Mouse (Mus musculus) neural tube, embryonic 12.5 days (tissue): ENCODE measurements around the gene Cstf3. TPM values are rescaled to one million over a fixed set of nuclear protein-coding genes. Genes with fewer than 3 reads are reported as not detected.

Experiments used
- ATAC-seq: fragments of 200-750 bp; cut with Nextera tagmentation; 2 replicates; pipeline ENCODE4 v1.8.0; 2017; ENCODE audit warnings: low read depth, mild to moderate bottlenecking, moderate TSS enrichment, moderate library complexity; ENCODE audit not compliant: low FRiP score
- H3K27ac ChIP-seq: fragments of 300-500 bp; sonication (generic); 2 replicates; pipeline ENCODE4 v1.5.1; 2016
- H3K27me3 ChIP-seq: fragments of 300-500 bp; sonication (generic); replicated peaks from 2 replicates; pipeline ENCODE4 v1.6.1; 2016; ENCODE audit warnings: mild to moderate bottlenecking
- H3K36me3 ChIP-seq: fragments of 300-500 bp; sonication (generic); 2 replicates; pipeline ENCODE4 v1.6.1; 2016; ENCODE audit warnings: mild to moderate bottlenecking
- H3K4me1 ChIP-seq: fragments of 300-500 bp; sonication (generic); 2 replicates; pipeline ENCODE4 v1.6.1; 2016
- H3K4me2 ChIP-seq: fragments of 300-500 bp; sonication (generic); replicated peaks from 2 replicates; pipeline ENCODE4 v1.6.1; 2016; ENCODE audit warnings: mild to moderate bottlenecking
- H3K4me3 ChIP-seq: fragments of 300-500 bp; sonication (generic); 2 replicates; pipeline ENCODE4 v1.5.1; 2016
- H3K9ac ChIP-seq: fragments of 300-500 bp; sonication (generic); 2 replicates; pipeline ENCODE4 v1.6.1; 2016; ENCODE audit warnings: mild to moderate bottlenecking
- H3K9me3 ChIP-seq: fragments of 300-500 bp; sonication (generic); 2 replicates; pipeline ENCODE4 v1.6.1; 2016; ENCODE audit warnings: mild to moderate bottlenecking
- whole genome bisulfite sequencing: fragments of 180-500 bp; shearing (Covaris S2); methylation state at CpG from one replicate; pipeline ENCODE4 v1.1.7; 2016; 5-methylcytosine and 5-hydroxymethylcytosine counted together
- polyA plus RNA-seq: library from polyadenylated mRNA; unstranded; fragments of >200 nt; fragmentation: Nextera tagmentation; extraction: Ambion mirVana; gene quantifications from 2 replicates; pipeline ENCODE4 v1.2.1, GENCODE M21; 2016

The Cstf3 gene
- polyA plus RNA-seq, 1 experiment from 2014 or later: 113 TPM

DNA sequence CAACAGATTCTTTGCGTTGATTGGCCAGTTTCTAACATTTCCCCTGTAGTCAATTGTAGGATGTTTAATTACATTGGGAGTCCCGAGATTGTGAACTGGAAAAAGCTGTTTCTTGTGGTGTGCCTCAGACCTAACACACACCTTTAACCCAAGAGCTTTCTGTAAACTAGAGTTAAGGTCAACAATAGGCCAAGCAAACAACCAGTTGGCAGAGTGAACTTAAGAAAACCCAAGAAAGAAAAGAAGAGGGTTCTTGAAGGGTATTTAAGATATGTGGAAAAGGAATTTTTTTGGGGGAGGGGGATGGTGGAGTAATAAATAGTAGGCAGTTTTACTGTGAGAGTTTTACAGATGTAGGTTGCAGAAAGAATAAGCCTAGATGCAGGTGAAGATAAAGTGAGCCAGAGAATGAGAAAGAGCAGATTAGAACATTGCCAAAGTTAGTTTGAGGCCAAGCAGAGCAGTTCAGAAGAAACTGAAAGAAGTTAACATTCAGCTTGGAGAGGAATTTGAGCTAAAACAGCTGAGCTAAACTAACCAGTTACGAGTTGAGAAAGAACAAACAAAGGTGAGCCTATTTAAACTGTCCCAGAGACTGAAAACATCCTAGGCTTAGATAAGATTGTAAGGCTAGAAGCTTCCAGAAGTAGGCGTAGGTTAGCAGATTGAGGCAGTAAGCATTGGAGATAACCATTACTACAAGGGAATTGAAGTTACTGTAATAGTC, 25.8 kb downstream of the Cstf3 start:
- WGBS: 95% methylated on average over 4 of the region's 4 CpGs
- Histone ChIP-seq H3K27me3 (no peaks in the 10 kb centered on the region), H3K4me3 (no peak overlapping the region), H3K27ac (no peak overlapping the region), H3K9ac (no peak overlapping the region), H3K4me1 (no peaks in the 10 kb centered on the region), H3K9me3 (no peaks in the 10 kb centered on the region), H3K4me2 (no peak overlapping the region), H3K36me3 (peaks cover 9% of the 10 kb centered on the region; the same call in 1 of the 2 replicates)
- ATAC-seq: no peak

DNA sequence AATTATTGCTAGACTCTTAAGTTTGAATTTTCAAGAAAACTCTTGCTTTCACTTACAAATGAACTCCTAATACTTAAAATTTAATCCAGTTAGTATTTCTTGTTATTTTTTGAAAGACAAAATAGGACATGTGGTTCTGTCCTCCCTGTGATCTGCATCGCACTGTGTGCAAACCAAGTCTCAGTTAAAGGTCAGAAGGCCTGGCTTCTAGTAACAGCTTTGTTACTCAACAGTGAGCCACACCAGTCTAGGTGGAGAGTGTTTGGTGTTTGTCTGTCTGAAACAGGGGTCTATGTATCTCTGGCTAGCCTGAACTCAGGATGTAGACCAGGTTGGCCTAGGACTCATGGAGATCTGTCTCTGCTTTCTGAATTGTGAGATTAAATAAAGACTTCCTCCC, 68.3 kb downstream of the Cstf3 start:
- ATAC-seq: no peak
- no peak overlapping the region for H3K4me2 ChIP-seq
- H3K4me3 ChIP-seq: no peak overlapping the region
- no peaks in the 10 kb centered on the region for H3K27me3 ChIP-seq
- H3K9me3 ChIP-seq: no peaks in the 10 kb centered on the region
- no peak overlapping the region for H3K9ac ChIP-seq
- no peak overlapping the region for H3K27ac ChIP-seq
- H3K4me1 ChIP-seq: no peaks in the 10 kb centered on the region
- WGBS: 92% methylated on average over 1 of the region's 1 CpGs
- peaks cover 64% of the 10 kb centered on the region for H3K36me3 ChIP-seq

- H3K27me3 ChIP-seq: no peaks in the 10 kb centered on the region
- no peak overlapping the region for H3K27ac ChIP-seq
- no peaks in the 10 kb centered on the region for H3K4me1 ChIP-seq
- no peak overlapping the region for H3K4me3 ChIP-seq
- peaks cover 55% of the 10 kb centered on the region for H3K36me3 ChIP-seq
- no peak overlapping the region for H3K9ac ChIP-seq
- 94% methylated on average over 8 of the region's 8 CpGs for WGBS
- no peak for ATAC-seq
- no peaks in the 10 kb centered on the region for H3K9me3 ChIP-seq
- H3K4me2 ChIP-seq: no peak overlapping the region
Observed at GRCm38 (mm10) chr2:104663372-104664100, 73.2 kb downstream of the Cstf3 start.

DNA sequence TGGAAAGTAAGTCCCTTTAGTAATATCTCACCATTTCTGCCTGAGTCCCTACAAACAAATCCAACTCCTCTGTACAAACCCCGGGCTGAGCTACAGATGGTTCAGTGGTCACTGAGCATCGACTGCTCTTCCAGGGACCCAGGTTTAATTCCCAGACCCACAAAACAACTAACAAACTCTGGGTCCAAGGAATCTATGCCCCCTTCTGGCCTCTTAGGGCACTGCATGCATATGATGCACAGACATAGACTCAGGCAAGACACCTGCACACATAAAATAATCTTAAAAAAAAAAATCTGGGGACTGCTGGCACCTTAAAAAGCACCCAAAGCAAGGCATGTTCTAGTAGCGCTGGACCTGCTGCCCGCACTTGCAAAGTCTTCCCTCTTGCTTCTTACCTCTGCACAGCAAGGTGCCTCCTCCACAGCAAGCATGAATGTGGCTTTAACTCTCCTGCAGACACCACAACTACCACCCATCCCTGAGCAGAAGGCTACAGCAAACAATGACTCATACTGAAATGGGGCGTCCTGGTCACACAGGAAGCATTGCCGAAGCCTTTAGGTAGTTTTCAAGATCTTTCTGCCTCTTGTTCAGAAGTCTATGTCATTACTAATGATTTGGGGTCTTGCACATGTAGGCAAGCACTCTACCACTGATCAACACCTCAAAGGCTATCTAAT, 78.9 kb downstream of the Cstf3 start:
- WGBS: 88% methylated on average over 6 of the region's 6 CpGs
- ATAC-seq: no peak
- H3K36me3 ChIP-seq: peaks cover 27% of the 10 kb centered on the region

GRCm38 (mm10) chr2:104671724-104672123, 81.4 kb downstream of the Cstf3 start:
- H3K9me3 ChIP-seq: no peaks in the 10 kb centered on the region
- no peak overlapping the region for H3K4me3 ChIP-seq
- ATAC-seq: no peak
- peaks cover 9% of the 10 kb centered on the region; the same call in 1 of the 2 replicates for H3K36me3 ChIP-seq
- H3K9ac ChIP-seq: no peak overlapping the region
- no peaks in the 10 kb centered on the region for H3K27me3 ChIP-seq
- no peaks in the 10 kb centered on the region for H3K4me1 ChIP-seq
- no peak overlapping the region for H3K4me2 ChIP-seq
- H3K27ac ChIP-seq: no peak overlapping the region

More for the DNA sequence above, 78.9 kb downstream of the Cstf3 start:
- Histone ChIP-seq H3K9me3 (no peaks in the 10 kb centered on the region), H3K9ac (no peak overlapping the region), H3K27ac (no peak overlapping the region), H3K4me1 (no peaks in the 10 kb centered on the region), H3K4me3 (no peak overlapping the region), H3K27me3 (no peaks in the 10 kb centered on the region), H3K4me2 (no peak overlapping the region)

DNA sequence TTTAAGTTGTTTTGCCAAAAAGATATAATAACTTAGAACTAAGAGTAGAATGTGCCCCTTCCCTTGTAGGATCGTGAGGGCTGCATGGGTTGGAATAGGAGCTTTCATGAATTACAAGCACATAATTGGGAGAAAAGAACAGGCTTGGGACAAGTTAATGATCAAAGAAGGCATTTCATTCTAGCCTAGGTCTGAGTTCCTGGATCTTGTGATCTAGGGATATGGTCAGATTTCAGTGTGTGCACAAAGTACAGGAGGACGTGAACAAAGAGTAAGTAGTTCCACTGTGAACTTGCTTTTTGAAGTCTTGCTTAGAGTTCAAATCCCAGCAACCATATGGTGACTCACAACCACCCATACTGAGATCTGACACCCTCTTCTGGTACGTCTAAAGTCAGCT, 87.0 kb downstream of the Cstf3 start:
- Histone ChIP-seq H3K9me3 (no peaks in the 10 kb centered on the region), H3K27me3 (no peaks in the 10 kb centered on the region), H3K4me2 (no peak overlapping the region), H3K27ac (no peak overlapping the region), H3K36me3 (peaks cover 20% of the 10 kb centered on the region), H3K9ac (no peak overlapping the region), H3K4me3 (no peak overlapping the region), H3K4me1 (no peaks in the 10 kb centered on the region)
- ATAC-seq: no peak
- 77% methylated on average over 3 of the region's 3 CpGs for WGBS

- no peak overlapping the region for H3K27ac ChIP-seq
- H3K36me3 ChIP-seq: peaks cover 32% of the 10 kb centered on the region
- no peaks in the 10 kb centered on the region for H3K27me3 ChIP-seq
- no peak overlapping the region for H3K4me2 ChIP-seq
- peaks cover 4% of the 10 kb centered on the region; the same call in 1 of the 2 replicates for H3K4me1 ChIP-seq
- ATAC-seq: no peak
- H3K9me3 ChIP-seq: no peaks in the 10 kb centered on the region
- H3K9ac ChIP-seq: no peak overlapping the region
- whole genome bisulfite sequencing: 88% methylated on average over 4 of the region's 4 CpGs
- H3K4me3 ChIP-seq: no peak overlapping the region
Observed at GRCm38 (mm10) chr2:104684771-104685170, 94.4 kb downstream of the Cstf3 start.

GRCm38 (mm10) chr2:104685418-104685817, 95.1 kb downstream of the Cstf3 start:
- H3K4me3 ChIP-seq: no peak overlapping the region
- no peaks in the 10 kb centered on the region for H3K27me3 ChIP-seq
- no peak overlapping the region for H3K27ac ChIP-seq
- no peak overlapping the region for H3K4me2 ChIP-seq
- peak; percentile 90 for ATAC-seq
- no peaks in the 10 kb centered on the region for H3K9me3 ChIP-seq
- H3K9ac ChIP-seq: no peak overlapping the region
- 9% methylated on average over 13 of the region's 13 CpGs for WGBS
- peaks cover 4% of the 10 kb centered on the region; the same call in 1 of the 2 replicates for H3K4me1 ChIP-seq
- peaks cover 32% of the 10 kb centered on the region for H3K36me3 ChIP-seq

DNA sequence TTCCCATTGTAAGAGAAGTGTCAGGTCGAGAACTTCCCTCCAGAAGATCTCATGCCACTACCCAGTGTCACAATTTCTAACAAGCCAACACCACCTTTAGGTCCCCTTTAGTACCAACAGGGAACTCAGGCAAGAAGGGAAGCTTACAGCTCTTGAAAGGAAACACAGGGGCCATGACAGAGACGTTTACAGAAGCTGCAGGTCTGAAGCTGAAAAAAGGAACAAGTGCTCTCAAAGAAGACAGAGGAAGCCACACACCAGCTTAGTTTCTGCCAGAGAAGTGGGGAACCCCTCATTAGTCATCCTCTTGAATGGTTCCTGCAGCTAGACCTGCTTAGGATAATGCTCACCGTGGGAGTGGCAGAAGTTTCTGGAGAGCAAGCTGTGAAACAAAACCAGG, 96.9 kb downstream of the Cstf3 start:
- Histone ChIP-seq H3K4me3 (no peak overlapping the region), H3K4me2 (no peak overlapping the region), H3K27ac (no peak overlapping the region), H3K36me3 (peaks cover 14% of the 10 kb centered on the region), H3K9me3 (no peaks in the 10 kb centered on the region), H3K9ac (no peak overlapping the region), H3K4me1 (peaks cover 4% of the 10 kb centered on the region; the same call in 1 of the 2 replicates), H3K27me3 (no peaks in the 10 kb centered on the region)
- 71% methylated on average over 3 of the region's 3 CpGs for WGBS
- no peak for ATAC-seq

- Histone ChIP-seq H3K4me3 (no peak overlapping the region), H3K36me3 (peaks cover 10% of the 10 kb centered on the region), H3K27me3 (no peaks in the 10 kb centered on the region), H3K27ac (no peak overlapping the region), H3K4me2 (no peak overlapping the region), H3K9me3 (no peaks in the 10 kb centered on the region), H3K9ac (no peak overlapping the region), H3K4me1 (peaks cover 4% of the 10 kb centered on the region; the same call in 1 of the 2 replicates)
- ATAC-seq: no peak
- WGBS: 78% methylated on average over 3 of the region's 3 CpGs
Observed at GRCm38 (mm10) chr2:104688321-104688720, 98.0 kb downstream of the Cstf3 start.

DNA sequence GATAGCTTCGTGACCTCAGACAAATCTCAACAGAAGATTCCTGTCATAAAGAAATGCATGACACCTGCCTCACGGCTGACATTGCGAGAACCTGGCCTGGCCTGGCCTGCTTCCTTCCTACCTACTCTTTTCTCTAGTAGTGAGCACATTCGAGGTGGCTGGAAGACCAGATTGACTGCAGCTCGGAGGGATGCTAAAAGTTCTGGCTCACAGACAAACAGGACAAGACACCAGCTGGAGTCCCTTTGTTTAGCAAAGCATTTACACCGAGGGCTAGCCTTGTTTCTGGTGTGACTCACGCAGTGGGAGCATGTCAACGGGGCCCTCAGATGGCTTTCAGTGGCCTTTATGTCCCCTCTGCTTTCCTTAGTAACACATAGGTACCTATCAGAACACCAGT, 98.4 kb downstream of the Cstf3 start:
- Histone ChIP-seq H3K4me1 (peaks cover 4% of the 10 kb centered on the region; the same call in 1 of the 2 replicates), H3K36me3 (peaks cover 6% of the 10 kb centered on the region), H3K4me3 (no peak overlapping the region), H3K9me3 (no peaks in the 10 kb centered on the region), H3K27me3 (no peaks in the 10 kb centered on the region), H3K27ac (no peak overlapping the region), H3K4me2 (no peak overlapping the region), H3K9ac (no peak overlapping the region)
- WGBS: 75% methylated on average over 8 of the region's 8 CpGs
- no peak for ATAC-seq

DNA sequence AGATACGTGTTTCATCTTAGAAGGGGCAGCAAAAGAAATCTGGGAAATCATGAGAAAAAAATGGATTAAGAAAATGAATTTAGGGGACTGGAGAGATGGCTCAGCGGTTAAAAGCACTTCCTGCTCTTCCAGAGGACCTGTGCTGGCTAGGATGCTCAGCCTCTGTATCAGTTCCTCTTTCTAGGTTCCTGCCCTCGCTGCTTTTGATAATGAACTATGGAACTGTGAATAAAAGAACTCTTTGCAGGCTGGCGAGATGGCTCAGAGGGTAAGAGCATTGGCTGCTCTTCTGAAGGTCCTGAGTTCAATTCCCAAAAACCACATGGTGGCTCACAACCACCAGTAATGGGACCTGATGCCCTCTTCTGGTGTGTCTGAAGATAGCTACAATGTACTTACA, 100.4 kb downstream of the Cstf3 start:
- no peak for ATAC-seq
- no peak overlapping the region for H3K4me3 ChIP-seq
- no peaks in the 10 kb centered on the region for H3K36me3 ChIP-seq

More for the DNA sequence above, 100.4 kb downstream of the Cstf3 start:
- H3K9me3 ChIP-seq: no peaks in the 10 kb centered on the region
- H3K9ac ChIP-seq: no peak overlapping the region
- H3K4me1 ChIP-seq: no peaks in the 10 kb centered on the region
- 89% methylated on average over 4 of the region's 4 CpGs for WGBS
- H3K4me2 ChIP-seq: no peak overlapping the region
- H3K27ac ChIP-seq: no peak overlapping the region
- H3K27me3 ChIP-seq: no peaks in the 10 kb centered on the region
